Mouse (Mus musculus) embryonic facial prominence, embryonic 12.5 days (tissue): ENCODE results near the gene Zfp518a. TPM values are rescaled to one million over a fixed set of nuclear protein-coding genes. Genes with fewer than 3 reads are reported as not detected.

Experiments
- ATAC-seq: fragments of 200-750 bp; cut with Nextera tagmentation; 2 replicates; pipeline ENCODE4 v1.8.0; 2017; ENCODE audit not compliant: insufficient number of reproducible peaks, insufficient read depth, low FRiP score, low TSS enrichment
- H3K27ac ChIP-seq: fragments of 300-500 bp; sonication (generic); 2 replicates; pipeline ENCODE4 v1.5.1; 2016; ENCODE audit warnings: mild to moderate bottlenecking
- H3K27me3 ChIP-seq: fragments of 300-500 bp; sonication (generic); 2 replicates; pipeline ENCODE4 v1.6.1; 2016; ENCODE audit warnings: mild to moderate bottlenecking, moderate library complexity
- H3K36me3 ChIP-seq: fragments of 300-500 bp; sonication (generic); 2 replicates; pipeline ENCODE4 v1.6.1; 2016; ENCODE audit warnings: mild to moderate bottlenecking
- H3K4me1 ChIP-seq: fragments of 300-500 bp; sonication (generic); 2 replicates; pipeline ENCODE4 v1.6.1; 2016
- H3K4me2 ChIP-seq: fragments of 300-500 bp; sonication (generic); replicated peaks from 2 replicates; pipeline ENCODE4 v1.6.1; 2016; ENCODE audit warnings: mild to moderate bottlenecking, moderate library complexity
- H3K4me3 ChIP-seq: fragments of 300-500 bp; sonication (generic); 2 replicates; pipeline ENCODE4 v1.5.1; 2016; ENCODE audit warnings: mild to moderate bottlenecking
- H3K9ac ChIP-seq: fragments of 300-500 bp; sonication (generic); 2 replicates; pipeline ENCODE4 v1.6.1; 2016; ENCODE audit warnings: mild to moderate bottlenecking, moderate library complexity
- H3K9me3 ChIP-seq: fragments of 300-500 bp; sonication (generic); 2 replicates; pipeline ENCODE4 v1.6.1; 2016; ENCODE audit warnings: mild to moderate bottlenecking, moderate library complexity
- WGBS: fragments of 180-500 bp; shearing (Covaris S2); methylation state at CpG from one replicate; pipeline ENCODE4 v1.1.7; 2016; 5-methylcytosine and 5-hydroxymethylcytosine counted together
- polyA plus RNA-seq: library from polyadenylated mRNA; unstranded; fragments of >200 nt; fragmentation: Nextera tagmentation; extraction: Ambion mirVana; gene quantifications from 2 replicates; pipeline ENCODE4 v1.2.1, GENCODE M21; 2016

The Zfp518a gene
- polyA plus RNA-seq, result 13.5 and 14.4 TPM in 2 replicates

GRCm38 (mm10) chr19:40894519-40895392, at the start of gene Zfp518a:
TSS of gene Zfp518a (plus strand) at chr19:40894705.
- ATAC-seq, result peak; percentile 88
- peaks cover 14% of the 10 kb centered on the region for H3K27me3 ChIP-seq
- H3K9me3 ChIP-seq, result 0 out of 2 replicates have a peak, but pooled peaks cover 5% of the 10 kb centered on the region
- H3K36me3 ChIP-seq, result no peaks in the 10 kb centered on the region
- H3K4me1 ChIP-seq, result no peaks in the 10 kb centered on the region
- H3K4me3 ChIP-seq, result peak within 1 kb of the TSS; percentile 65
- peak within 1 kb of the TSS; percentile 93 for H3K27ac ChIP-seq
- WGBS, result under 1% methylated on average over 86 of the region's 89 CpGs
- H3K9ac ChIP-seq, result peak within 1 kb of the TSS; percentile 74
- peak within 1 kb of the TSS; percentile 62 for H3K4me2 ChIP-seq

- no peak overlapping the region for H3K4me3 ChIP-seq
- H3K9me3 ChIP-seq, result no peaks in the 10 kb centered on the region
- H3K9ac ChIP-seq, result no peak overlapping the region
- H3K36me3 ChIP-seq, result peaks cover 80% of the 10 kb centered on the region
- 93% methylated on average over 13 of the region's 13 CpGs for WGBS
- no peak for ATAC-seq
- H3K27me3 ChIP-seq, result no peaks in the 10 kb centered on the region
- no peaks in the 10 kb centered on the region for H3K4me1 ChIP-seq
- no peak overlapping the region for H3K27ac ChIP-seq
- H3K4me2 ChIP-seq, result no peak overlapping the region
Observed at GRCm38 (mm10) chr19:40844731-40845130, 49.8 kb upstream of the Zfp518a start.

GRCm38 (mm10) chr19:40849391-40849790, 45.1 kb upstream of the Zfp518a start:
- Histone ChIP-seq H3K4me2 (no peak overlapping the region), H3K4me1 (no peaks in the 10 kb centered on the region), H3K27me3 (no peaks in the 10 kb centered on the region), H3K9me3 (no peaks in the 10 kb centered on the region), H3K9ac (no peak overlapping the region), H3K27ac (no peak overlapping the region), H3K36me3 (peaks cover 46% of the 10 kb centered on the region), H3K4me3 (no peak overlapping the region)
- whole genome bisulfite sequencing, result 87% methylated on average over 12 of the region's 12 CpGs
- no peak for ATAC-seq

- Histone ChIP-seq H3K4me2 (no peak overlapping the region), H3K9me3 (no peaks in the 10 kb centered on the region), H3K27ac (no peak overlapping the region), H3K4me1 (no peaks in the 10 kb centered on the region), H3K9ac (no peak overlapping the region), H3K36me3 (no peaks in the 10 kb centered on the region), H3K4me3 (no peak overlapping the region), H3K27me3 (no peaks in the 10 kb centered on the region)
- WGBS, result 72% methylated on average over 4 of the region's 4 CpGs
- no peak for ATAC-seq
Observed at GRCm38 (mm10) chr19:40859555-40859954, 35.0 kb upstream of the Zfp518a start.

- no peaks in the 10 kb centered on the region for H3K9me3 ChIP-seq
- ATAC-seq, result no peak
- no peak overlapping the region for H3K27ac ChIP-seq
- H3K4me2 ChIP-seq, result no peak overlapping the region
- H3K36me3 ChIP-seq, result no peaks in the 10 kb centered on the region
- WGBS, result 30% methylated on average over 5 of the region's 5 CpGs
- H3K27me3 ChIP-seq, result peaks cover 6% of the 10 kb centered on the region; the same call in 1 of the 2 replicates
- H3K4me1 ChIP-seq, result no peaks in the 10 kb centered on the region
- no peak overlapping the region for H3K9ac ChIP-seq
- H3K4me3 ChIP-seq, result no peak overlapping the region
Observed at GRCm38 (mm10) chr19:40868284-40868683, 26.2 kb upstream of the Zfp518a start.

- 88% methylated on average over 3 of the region's 3 CpGs for WGBS
- H3K27me3 ChIP-seq, result peaks cover 9% of the 10 kb centered on the region
Observed at GRCm38 (mm10) chr19:40869425-40870105, 24.9 kb upstream of the Zfp518a start.

GRCm38 (mm10) chr19:40872955-40873665, 21.4 kb upstream of the Zfp518a start:
- peak; percentile 88 for ATAC-seq
- Histone ChIP-seq H3K9ac (peak overlapping the region; percentile 29; the same call in 1 of the 2 replicates), H3K27ac (peak overlapping the region; percentile 72), H3K4me2 (peak overlapping the region; percentile 65), H3K36me3 (no peaks in the 10 kb centered on the region), H3K4me3 (peak overlapping the region; percentile 51), H3K9me3 (no peaks in the 10 kb centered on the region), H3K27me3 (peaks cover 37% of the 10 kb centered on the region), H3K4me1 (no peaks in the 10 kb centered on the region)
- 2% methylated on average over 51 of the region's 51 CpGs for WGBS

More at GRCm38 (mm10) chr19:40869425-40870105, 24.9 kb upstream of the Zfp518a start:
- H3K4me3 ChIP-seq, result no peak overlapping the region
- no peak overlapping the region for H3K4me2 ChIP-seq
- H3K36me3 ChIP-seq, result no peaks in the 10 kb centered on the region
- no peaks in the 10 kb centered on the region for H3K4me1 ChIP-seq
- H3K27ac ChIP-seq, result no peak overlapping the region
- ATAC-seq, result no peak
- no peak overlapping the region for H3K9ac ChIP-seq
- H3K9me3 ChIP-seq, result no peaks in the 10 kb centered on the region

GRCm38 (mm10) chr19:40881700-40882099, 12.8 kb upstream of the Zfp518a start:
- WGBS, result 89% methylated on average over 4 of the region's 4 CpGs
- H3K9me3 ChIP-seq, result no peaks in the 10 kb centered on the region
- H3K4me2 ChIP-seq, result no peak overlapping the region
- no peak overlapping the region for H3K9ac ChIP-seq
- H3K36me3 ChIP-seq, result no peaks in the 10 kb centered on the region
- H3K27ac ChIP-seq, result no peak overlapping the region
- no peak for ATAC-seq
- H3K27me3 ChIP-seq, result peaks cover 57% of the 10 kb centered on the region
- H3K4me1 ChIP-seq, result no peaks in the 10 kb centered on the region
- H3K4me3 ChIP-seq, result no peak overlapping the region

- Histone ChIP-seq H3K36me3 (no peaks in the 10 kb centered on the region), H3K4me1 (no peaks in the 10 kb centered on the region), H3K4me3 (no peak overlapping the region), H3K27ac (no peak overlapping the region), H3K9ac (no peak overlapping the region), H3K9me3 (0 out of 2 replicates have a peak, but pooled peaks cover 2% of the 10 kb centered on the region), H3K27me3 (peaks cover 38% of the 10 kb centered on the region), H3K4me2 (no peak overlapping the region)
- ATAC-seq, result no peak
- WGBS, result 95% methylated on average over 1 of the region's 1 CpGs
Observed at GRCm38 (mm10) chr19:40888887-40889286, 5.6 kb upstream of the Zfp518a start.

GRCm38 (mm10) chr19:40894071-40894506, 416 bp upstream of the Zfp518a start:
- 51% methylated on average over 21 of the region's 21 CpGs for WGBS
- Histone ChIP-seq H3K9me3 (0 out of 2 replicates have a peak, but pooled peaks cover 5% of the 10 kb centered on the region), H3K9ac (peak overlapping the region; percentile 74; the same call in 1 of the 2 replicates), H3K4me2 (peak overlapping the region; percentile 62), H3K4me1 (no peaks in the 10 kb centered on the region), H3K27ac (peak overlapping the region; percentile 93), H3K27me3 (peaks cover 14% of the 10 kb centered on the region), H3K4me3 (peak overlapping the region; percentile 65), H3K36me3 (no peaks in the 10 kb centered on the region)
- ATAC-seq, result no peak; the same call in 1 of the 2 replicates

- no peaks in the 10 kb centered on the region for H3K36me3 ChIP-seq
- peak overlapping the region; percentile 93 for H3K27ac ChIP-seq
- H3K4me1 ChIP-seq, result no peaks in the 10 kb centered on the region
- 0 out of 2 replicates have a peak, but pooled peaks cover 5% of the 10 kb centered on the region for H3K9me3 ChIP-seq
- WGBS, result 5% methylated on average over 6 of the region's 6 CpGs
- H3K27me3 ChIP-seq, result peaks cover 14% of the 10 kb centered on the region
- H3K4me3 ChIP-seq, result peak overlapping the region; percentile 65
- peak overlapping the region; percentile 74 for H3K9ac ChIP-seq
- ATAC-seq, result no peak
- H3K4me2 ChIP-seq, result peak overlapping the region; percentile 62
Observed at GRCm38 (mm10) chr19:40895393-40895703, 843 bp downstream of the Zfp518a start.
